Mouse (Mus musculus): Measurements from ENCODE around the gene Ccdc80. TPM values are rescaled to one million over a fixed set of nuclear protein-coding genes. Genes with fewer than 3 reads are reported as not detected.

Ccdc80 gene
- polyA plus RNA-seq, 1 experiment, result 15.6 TPM

DNA sequence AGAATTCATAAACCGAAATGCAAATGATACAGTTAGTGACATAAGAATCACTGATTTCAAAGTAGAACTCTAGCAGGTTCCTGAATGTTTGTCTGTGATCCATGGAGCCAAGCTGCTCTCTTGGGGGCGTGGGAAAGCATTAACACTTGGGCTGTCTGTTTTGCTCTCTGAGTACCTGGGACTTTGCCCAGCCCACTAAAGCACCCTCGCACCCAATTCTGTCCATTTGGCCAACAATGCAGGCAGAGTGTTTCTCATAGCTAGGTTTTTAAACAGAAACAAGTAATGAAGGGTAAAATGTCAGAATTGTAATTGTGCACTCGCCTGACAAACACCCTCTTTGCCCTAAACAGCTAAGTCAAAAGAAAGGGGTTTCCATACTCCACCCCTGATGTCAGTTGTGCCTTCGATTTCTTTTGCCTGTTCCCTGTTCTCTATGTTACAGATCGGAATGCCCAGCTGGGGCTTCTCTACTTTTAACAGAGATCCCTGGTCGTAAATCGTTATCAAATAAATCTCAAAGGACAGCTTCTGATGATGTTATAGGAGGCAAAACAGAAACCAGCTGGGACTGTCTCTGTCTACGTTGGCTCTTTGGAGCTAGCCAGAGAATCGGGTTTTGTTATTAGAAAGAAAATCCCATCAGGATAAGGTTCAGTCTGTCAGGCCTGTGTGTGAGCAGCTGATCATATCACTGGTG, 5.1 kb downstream of the Ccdc80 start:
- Histone ChIP-seq H3K4me3 (replicated peaks; ENCODE audit: control insufficient read depth, low read depth, low read length) (no peak overlapping the region), H3K4me1 (ENCODE audit: control insufficient read depth, insufficient read depth, low read length) (peaks cover 2% of the 10 kb centered on the region), H3K27ac (ENCODE audit: control insufficient read depth, insufficient read depth, low read depth, low read length, poor library complexity) (no peak overlapping the region)
- 81% methylated on average over 10 of the region's 10 CpGs for WGBS
- TF ChIP-seq POLR2A (IDR thresholded peaks at IDR 0.05; ENCODE audit: borderline replicate concordance, control insufficient read depth, low read depth, low read length) (no peak), CTCF (IDR thresholded peaks at IDR 0.05; ENCODE audit: control insufficient read depth, insufficient read depth, low read length) (no peak)

DNA sequence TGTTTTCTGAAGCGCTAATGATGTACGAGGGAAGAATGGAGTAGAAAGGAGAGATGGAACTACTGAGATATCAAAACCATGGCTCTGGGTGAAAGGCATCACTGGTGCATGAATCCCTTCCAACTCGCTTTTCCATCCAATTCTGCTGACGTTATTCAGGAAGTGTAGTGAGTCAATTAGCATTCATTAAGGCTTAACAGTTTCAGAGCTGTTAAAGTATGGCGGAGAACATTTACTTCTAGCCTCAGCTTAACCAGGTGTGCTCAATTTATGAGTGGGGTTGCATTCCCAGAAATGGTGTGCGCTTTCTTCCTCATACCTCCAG, 5.6 kb downstream of the Ccdc80 start:
- Histone ChIP-seq H3K4me3 (replicated peaks; ENCODE audit: control insufficient read depth, low read depth, low read length) (no peak overlapping the region), H3K27ac (ENCODE audit: control insufficient read depth, insufficient read depth, low read depth, low read length, poor library complexity) (no peak overlapping the region), H3K4me1 (ENCODE audit: control insufficient read depth, insufficient read depth, low read length) (peaks cover 2% of the 10 kb centered on the region)
- TF ChIP-seq CTCF (IDR thresholded peaks at IDR 0.05; ENCODE audit: control insufficient read depth, insufficient read depth, low read length) (no peak), POLR2A (IDR thresholded peaks at IDR 0.05; ENCODE audit: borderline replicate concordance, control insufficient read depth, low read depth, low read length) (no peak)
- 90% methylated on average over 6 of the region's 6 CpGs for WGBS

DNA sequence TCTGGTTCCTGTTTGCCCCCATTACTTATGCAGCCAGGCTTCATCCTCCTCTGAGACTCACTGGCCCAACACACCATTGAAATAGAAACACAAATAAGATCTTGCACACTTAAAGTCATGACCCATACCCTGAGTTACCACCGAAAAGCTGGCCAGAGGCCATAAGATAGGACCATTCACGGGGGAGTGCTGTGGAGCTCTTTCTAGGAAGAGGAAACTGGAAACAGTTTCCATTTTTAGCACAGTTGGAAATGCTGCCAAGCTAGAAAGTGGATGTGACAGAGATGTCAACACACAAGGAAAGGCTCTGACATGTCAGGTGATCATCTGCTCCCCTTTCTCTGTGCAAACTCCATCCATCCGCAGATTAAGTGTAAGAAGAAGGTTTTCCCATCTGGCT, 7.7 kb downstream of the Ccdc80 start:
- no peaks in the 10 kb centered on the region for H3K4me1 ChIP-seq (ENCODE audit: control insufficient read depth, insufficient read depth, low read length)
- 51% methylated on average over 3 of the region's 3 CpGs for WGBS
- no peak overlapping the region for H3K4me3 ChIP-seq (replicated peaks; ENCODE audit: control insufficient read depth, low read depth, low read length)
- no peak overlapping the region for H3K27ac ChIP-seq (ENCODE audit: control insufficient read depth, insufficient read depth, low read depth, low read length, poor library complexity)
- TF ChIP-seq CTCF (IDR thresholded peaks at IDR 0.05; ENCODE audit: control insufficient read depth, insufficient read depth, low read length) (no peak), POLR2A (IDR thresholded peaks at IDR 0.05; ENCODE audit: borderline replicate concordance, control insufficient read depth, low read depth, low read length) (no peak)

DNA sequence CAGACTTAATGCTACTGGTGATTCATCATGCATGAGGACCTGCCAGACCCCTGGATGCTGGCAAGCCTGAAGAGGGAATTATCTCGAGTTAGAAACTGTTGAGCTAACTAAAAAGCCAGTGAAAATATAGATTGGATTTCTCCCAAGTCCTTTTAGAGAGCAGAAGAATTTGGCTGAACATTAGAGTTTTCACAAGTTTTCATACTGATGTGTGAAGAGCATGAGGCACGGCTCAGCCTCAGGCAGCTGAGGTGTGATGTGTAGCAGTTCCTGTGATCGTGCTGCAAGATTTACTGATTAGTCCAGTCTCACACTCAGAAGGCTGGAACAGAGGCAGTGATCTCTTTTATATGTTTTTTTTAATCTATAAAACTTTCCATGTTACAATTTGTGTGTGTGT, 11.8 kb downstream of the Ccdc80 start:
- no peak overlapping the region for H3K27ac ChIP-seq (ENCODE audit: control insufficient read depth, insufficient read depth, low read depth, low read length, poor library complexity)
- 58% methylated on average over 3 of the region's 3 CpGs for WGBS
- H3K4me1 ChIP-seq (ENCODE audit: control insufficient read depth, insufficient read depth, low read length), result no peaks in the 10 kb centered on the region; the same call in 1 of the 2 replicates
- H3K4me3 ChIP-seq (replicated peaks; ENCODE audit: control insufficient read depth, low read depth, low read length), result no peak overlapping the region
- TF ChIP-seq POLR2A (IDR thresholded peaks at IDR 0.05; ENCODE audit: borderline replicate concordance, control insufficient read depth, low read depth, low read length) (no peak), CTCF (IDR thresholded peaks at IDR 0.05; ENCODE audit: control insufficient read depth, insufficient read depth, low read length) (no peak)

DNA sequence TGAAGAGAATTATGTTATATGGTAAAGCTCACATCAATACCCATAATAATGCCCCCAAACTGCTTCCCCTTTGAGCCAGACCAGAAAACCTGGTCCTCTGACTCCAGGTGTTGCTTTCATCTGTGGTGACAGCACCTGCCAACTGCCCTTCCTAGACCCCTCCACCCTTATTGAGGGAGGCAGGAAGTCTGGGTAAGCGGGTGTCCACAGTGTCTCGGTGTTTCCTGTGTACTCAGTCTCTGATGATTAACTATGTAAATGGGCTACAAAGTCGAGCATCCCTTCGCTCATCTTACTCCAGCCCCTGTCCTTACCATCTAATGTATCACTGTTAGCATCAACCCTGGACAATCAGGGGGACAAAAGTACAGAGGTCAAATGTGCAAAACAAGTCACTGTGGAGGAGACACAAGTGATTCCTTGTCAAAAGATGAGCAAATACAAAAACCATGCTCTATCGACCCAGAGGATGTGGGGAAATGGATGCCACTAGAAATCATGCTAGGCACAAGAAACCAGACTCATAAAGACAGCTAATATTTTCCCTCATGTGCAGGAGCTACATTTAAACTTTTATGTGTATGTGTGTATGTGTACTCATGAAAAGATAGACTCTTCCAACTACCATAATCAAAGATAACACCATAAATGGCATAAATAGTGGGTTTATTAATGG, 15.1 kb downstream of the Ccdc80 start:
- Histone ChIP-seq H3K4me3 (replicated peaks; ENCODE audit: control insufficient read depth, low read depth, low read length) (no peak overlapping the region), H3K27ac (ENCODE audit: control insufficient read depth, insufficient read depth, low read depth, low read length, poor library complexity) (no peak overlapping the region), H3K4me1 (ENCODE audit: control insufficient read depth, insufficient read depth, low read length) (no peaks in the 10 kb centered on the region; the same call in 1 of the 2 replicates)
- no peak for TF ChIP-seq CTCF (IDR thresholded peaks at IDR 0.05; ENCODE audit: control insufficient read depth, insufficient read depth, low read length)
- no peak for TF ChIP-seq POLR2A (IDR thresholded peaks at IDR 0.05; ENCODE audit: borderline replicate concordance, control insufficient read depth, low read depth, low read length)
- WGBS, result 30% methylated on average over 5 of the region's 5 CpGs

DNA sequence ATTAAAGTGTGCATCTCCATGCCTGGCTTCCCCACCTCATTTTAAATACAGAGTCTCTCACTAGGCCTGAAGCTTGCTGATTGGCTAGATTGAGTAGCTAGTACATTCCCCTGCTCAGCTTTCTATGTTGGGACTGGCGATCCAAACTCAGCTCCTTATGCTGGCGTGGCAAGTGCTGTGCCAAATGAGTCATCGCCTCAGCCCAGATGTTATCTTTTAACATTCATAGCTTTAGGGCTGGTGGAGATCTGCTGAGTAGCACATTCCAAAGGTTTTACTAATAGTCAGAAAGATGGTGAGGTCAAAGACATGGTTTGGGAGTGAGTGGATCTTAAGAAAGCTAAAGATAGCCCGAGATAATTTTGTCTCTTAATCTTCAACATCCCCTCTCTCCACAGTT, 17.3 kb downstream of the Ccdc80 start:
- Histone ChIP-seq H3K27ac (ENCODE audit: control insufficient read depth, insufficient read depth, low read depth, low read length, poor library complexity) (no peak overlapping the region), H3K4me3 (replicated peaks; ENCODE audit: control insufficient read depth, low read depth, low read length) (no peak overlapping the region), H3K4me1 (ENCODE audit: control insufficient read depth, insufficient read depth, low read length) (no peaks in the 10 kb centered on the region; the same call in 1 of the 2 replicates)
- 60% methylated on average over 4 of the region's 4 CpGs for WGBS
- no peak for TF ChIP-seq POLR2A (IDR thresholded peaks at IDR 0.05; ENCODE audit: borderline replicate concordance, control insufficient read depth, low read depth, low read length)
- TF ChIP-seq CTCF (IDR thresholded peaks at IDR 0.05; ENCODE audit: control insufficient read depth, insufficient read depth, low read length), result no peak

DNA sequence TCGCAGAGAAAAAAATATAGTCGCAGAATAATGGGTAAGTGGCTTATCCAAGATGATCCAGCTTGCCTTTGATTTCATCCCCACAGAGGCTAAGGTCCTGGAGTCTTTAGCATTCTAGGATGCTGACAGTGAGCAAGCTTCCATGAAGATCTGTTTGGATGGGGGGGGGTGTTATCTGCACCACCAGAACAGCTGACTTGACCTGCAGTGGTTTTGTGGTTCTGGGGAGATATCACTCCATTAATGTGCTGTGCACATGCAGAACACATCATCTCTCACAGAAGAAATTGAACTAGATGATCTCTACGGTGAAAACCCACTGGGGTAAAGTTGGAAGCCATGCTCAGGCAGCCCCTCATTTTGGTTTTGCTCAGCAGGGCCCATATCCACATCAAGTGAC, 24.0 kb downstream of the Ccdc80 start:
- Histone ChIP-seq H3K27ac (ENCODE audit: control insufficient read depth, insufficient read depth, low read depth, low read length, poor library complexity) (no peak overlapping the region), H3K4me1 (ENCODE audit: control insufficient read depth, insufficient read depth, low read length) (no peaks in the 10 kb centered on the region), H3K4me3 (replicated peaks; ENCODE audit: control insufficient read depth, low read depth, low read length) (no peak overlapping the region)
- TF ChIP-seq POLR2A (IDR thresholded peaks at IDR 0.05; ENCODE audit: borderline replicate concordance, control insufficient read depth, low read depth, low read length) (no peak), CTCF (IDR thresholded peaks at IDR 0.05; ENCODE audit: control insufficient read depth, insufficient read depth, low read length) (no peak)
- WGBS, result 67% methylated on average over 3 of the region's 3 CpGs

DNA sequence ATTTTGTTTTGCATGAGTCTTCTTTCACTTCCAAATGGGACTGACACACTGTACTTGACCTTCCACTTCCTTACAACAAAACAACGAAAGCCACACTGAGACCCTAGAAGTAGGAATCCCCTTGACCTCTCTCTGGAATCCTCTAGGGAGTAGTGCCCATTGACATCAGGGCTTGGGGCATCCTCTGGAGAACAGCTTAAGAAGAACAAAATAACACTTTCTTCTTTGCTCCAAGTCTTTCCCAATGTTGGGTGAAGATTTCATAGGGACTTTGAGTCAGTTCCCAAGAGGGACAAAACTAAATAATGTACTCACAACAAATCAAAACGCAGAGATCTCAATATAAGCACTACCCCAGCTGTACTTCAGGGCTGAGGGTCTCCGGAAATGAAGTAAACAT, 25.6 kb downstream of the Ccdc80 start:
- TF ChIP-seq POLR2A (IDR thresholded peaks at IDR 0.05; ENCODE audit: borderline replicate concordance, control insufficient read depth, low read depth, low read length), result no peak
- TF ChIP-seq CTCF (IDR thresholded peaks at IDR 0.05; ENCODE audit: control insufficient read depth, insufficient read depth, low read length), result no peak
- Histone ChIP-seq H3K4me3 (replicated peaks; ENCODE audit: control insufficient read depth, low read depth, low read length) (no peak overlapping the region), H3K27ac (ENCODE audit: control insufficient read depth, insufficient read depth, low read depth, low read length, poor library complexity) (no peak overlapping the region), H3K4me1 (ENCODE audit: control insufficient read depth, insufficient read depth, low read length) (no peaks in the 10 kb centered on the region)
- WGBS, result 75% methylated on average over 3 of the region's 3 CpGs

Measured in bone marrow, adult 2 months (tissue).